Mouse (Mus musculus): Measurements from ENCODE around the gene Trap1. TPM values are rescaled to one million over a fixed set of nuclear protein-coding genes. Genes with fewer than 3 reads are reported as not detected.
"Not testable (repeated sequence)": the region's sequence is repeated elsewhere in the genome, so short reads cannot be mapped to it uniquely, and the experiment has no call there.

The Trap1 gene
- total and polyA plus RNA-seq, 3 experiments = 111 to 413 (median 134) TPM

- DNase-seq (ENCODE audit: low spot score) (no peak), ATAC-seq (ENCODE audit: extremely low read depth, insufficient number of reproducible peaks, low FRiP score, poor library complexity, severe bottlenecking) (no peak)
- H3K9me3 ChIP-seq (replicated peaks) = no peaks in the 10 kb centered on the region
- H3K4me3 ChIP-seq (ENCODE audit: low read depth, low read length) = no peak overlapping the region
- peaks cover 89% of the 10 kb centered on the region for H3K36me3 ChIP-seq (replicated peaks)
- no peaks in the 10 kb centered on the region for H3K4me1 ChIP-seq (ENCODE audit: insufficient read depth, low read depth, low read length)
- no peaks in the 10 kb centered on the region for H3K27me3 ChIP-seq (ENCODE audit: insufficient read depth, low read length)
- no peak for TF ChIP-seq CTCF (IDR thresholded peaks at IDR 0.05; ENCODE audit: low read depth, low read length)
- TF ChIP-seq TAL1 (conservative IDR thresholded peaks at IDR 0.05; ENCODE audit: low read depth, low read length) = no peak
- TF ChIP-seq POLR2AphosphoS5 (IDR thresholded peaks at IDR 0.05; ENCODE audit: insufficient replicate concordance, low read depth, low read length) = no peak
- TF ChIP-seq GATA2 (IDR thresholded peaks at IDR 0.05; ENCODE audit: borderline replicate concordance, low read depth, low read length) = no peak
- TF ChIP-seq GATA1 (IDR thresholded peaks at IDR 0.05; ENCODE audit: borderline replicate concordance, low read length) = no peak
Observed at GRCm38 (mm10) chr16:4087214-4087913, 9.7 kb upstream of the Trap1 start.

- H3K36me3 ChIP-seq (replicated peaks) = peaks cover 84% of the 10 kb centered on the region
- H3K4me3 ChIP-seq (ENCODE audit: low read depth, low read length) = no peak overlapping the region
- no peaks in the 10 kb centered on the region for H3K9me3 ChIP-seq (replicated peaks)
- no peak for ATAC-seq (ENCODE audit: extremely low read depth, insufficient number of reproducible peaks, low FRiP score, poor library complexity, severe bottlenecking)
- no peaks in the 10 kb centered on the region for H3K4me1 ChIP-seq (ENCODE audit: insufficient read depth, low read depth, low read length)
- TF ChIP-seq GATA2 (IDR thresholded peaks at IDR 0.05; ENCODE audit: borderline replicate concordance, low read depth, low read length) = no peak
- TF ChIP-seq POLR2AphosphoS5 (IDR thresholded peaks at IDR 0.05; ENCODE audit: insufficient replicate concordance, low read depth, low read length) = no peak
- TF ChIP-seq CTCF (IDR thresholded peaks at IDR 0.05; ENCODE audit: low read depth, low read length) = no peak
- no peak for TF ChIP-seq GATA1 (IDR thresholded peaks at IDR 0.05; ENCODE audit: borderline replicate concordance, low read length)
- TF ChIP-seq TAL1 (conservative IDR thresholded peaks at IDR 0.05; ENCODE audit: low read depth, low read length) = no peak
- H3K27me3 ChIP-seq (ENCODE audit: insufficient read depth, low read length) = no peaks in the 10 kb centered on the region
- no peak for DNase-seq (ENCODE audit: low spot score)
Observed at GRCm38 (mm10) chr16:4085851-4086387, 8.3 kb upstream of the Trap1 start.

GRCm38 (mm10) chr16:4085051-4085450 lies 7.4 kb upstream of the Trap1 start:
- peaks cover 75% of the 10 kb centered on the region for H3K36me3 ChIP-seq (replicated peaks)
- DNase-seq (ENCODE audit: low spot score) = no peak
- ATAC-seq (ENCODE audit: extremely low read depth, insufficient number of reproducible peaks, low FRiP score, poor library complexity, severe bottlenecking) = no peak
- TF ChIP-seq TAL1 (conservative IDR thresholded peaks at IDR 0.05; ENCODE audit: low read depth, low read length) (no peak), POLR2AphosphoS5 (IDR thresholded peaks at IDR 0.05; ENCODE audit: insufficient replicate concordance, low read depth, low read length) (no peak), GATA1 (IDR thresholded peaks at IDR 0.05; ENCODE audit: borderline replicate concordance, low read length) (no peak), CTCF (IDR thresholded peaks at IDR 0.05; ENCODE audit: low read depth, low read length) (no peak), GATA2 (IDR thresholded peaks at IDR 0.05; ENCODE audit: borderline replicate concordance, low read depth, low read length) (no peak)
- no peaks in the 10 kb centered on the region for H3K4me1 ChIP-seq (ENCODE audit: insufficient read depth, low read depth, low read length)
- H3K9me3 ChIP-seq (replicated peaks) = no peaks in the 10 kb centered on the region
- H3K27me3 ChIP-seq (ENCODE audit: insufficient read depth, low read length) = no peaks in the 10 kb centered on the region
- H3K4me3 ChIP-seq (ENCODE audit: low read depth, low read length) = no peak overlapping the region

- not testable (repeated sequence) for H3K9me3 ChIP-seq (replicated peaks); H3K27me3 ChIP-seq (ENCODE audit: insufficient read depth, low read length); DNase-seq (ENCODE audit: low spot score); H3K4me3 ChIP-seq (ENCODE audit: low read depth, low read length); ATAC-seq (ENCODE audit: extremely low read depth, insufficient number of reproducible peaks, low FRiP score, poor library complexity, severe bottlenecking)
- H3K36me3 ChIP-seq (replicated peaks) = peaks cover 38% of the 10 kb centered on the region
- peaks cover 17% of the 10 kb centered on the region for H3K4me1 ChIP-seq (ENCODE audit: insufficient read depth, low read depth, low read length)
Observed at GRCm38 (mm10) chr16:4080419-4080818, 2.8 kb upstream of the Trap1 start.

- H3K36me3 ChIP-seq (replicated peaks) = peaks cover 35% of the 10 kb centered on the region
- H3K27me3 ChIP-seq (ENCODE audit: insufficient read depth, low read length) = no peaks in the 10 kb centered on the region
- H3K4me3 ChIP-seq (ENCODE audit: low read depth, low read length) = no peak overlapping the region
- DNase-seq (ENCODE audit: low spot score) = no peak
- no peaks in the 10 kb centered on the region for H3K9me3 ChIP-seq (replicated peaks)
- TF ChIP-seq GATA1 (IDR thresholded peaks at IDR 0.05; ENCODE audit: borderline replicate concordance, low read length) = no peak
- no peak for TF ChIP-seq TAL1 (conservative IDR thresholded peaks at IDR 0.05; ENCODE audit: low read depth, low read length)
- no peak for TF ChIP-seq GATA2 (IDR thresholded peaks at IDR 0.05; ENCODE audit: borderline replicate concordance, low read depth, low read length)
- TF ChIP-seq POLR2AphosphoS5 (IDR thresholded peaks at IDR 0.05; ENCODE audit: insufficient replicate concordance, low read depth, low read length) = no peak
- TF ChIP-seq CTCF (IDR thresholded peaks at IDR 0.05; ENCODE audit: low read depth, low read length) = no peak
- H3K4me1 ChIP-seq (ENCODE audit: insufficient read depth, low read depth, low read length) = peaks cover 24% of the 10 kb centered on the region
- ATAC-seq (ENCODE audit: extremely low read depth, insufficient number of reproducible peaks, low FRiP score, poor library complexity, severe bottlenecking) = no peak
Observed at GRCm38 (mm10) chr16:4079656-4080055, 2.0 kb upstream of the Trap1 start.

GRCm38 (mm10) chr16:4078302-4078701 lies 675 bp upstream of the Trap1 start:
- not testable (repeated sequence) for H3K9me3 ChIP-seq (replicated peaks); ATAC-seq (ENCODE audit: extremely low read depth, insufficient number of reproducible peaks, low FRiP score, poor library complexity, severe bottlenecking); DNase-seq (ENCODE audit: low spot score); H3K27me3 ChIP-seq (ENCODE audit: insufficient read depth, low read length); H3K4me3 ChIP-seq (ENCODE audit: low read depth, low read length)
- peaks cover 37% of the 10 kb centered on the region for H3K36me3 ChIP-seq (replicated peaks)
- H3K4me1 ChIP-seq (ENCODE audit: insufficient read depth, low read depth, low read length) = peaks cover 35% of the 10 kb centered on the region

- Histone ChIP-seq H3K9me3 (replicated peaks) (no peaks in the 10 kb centered on the region), H3K36me3 (replicated peaks) (peaks cover 41% of the 10 kb centered on the region), H3K4me1 (ENCODE audit: insufficient read depth, low read depth, low read length) (peaks cover 35% of the 10 kb centered on the region), H3K27me3 (ENCODE audit: insufficient read depth, low read length) (no peaks in the 10 kb centered on the region), H3K4me3 (ENCODE audit: low read depth, low read length) (peak overlapping the region; percentile 56; the same call in 1 of the 2 replicates)
- DNase-seq (ENCODE audit: low spot score) = peak; percentile 15
- TF ChIP-seq POLR2AphosphoS5 (IDR thresholded peaks at IDR 0.05; ENCODE audit: insufficient replicate concordance, low read depth, low read length) (no peak), GATA2 (IDR thresholded peaks at IDR 0.05; ENCODE audit: borderline replicate concordance, low read depth, low read length) (no peak), TAL1 (conservative IDR thresholded peaks at IDR 0.05; ENCODE audit: low read depth, low read length) (no peak), GATA1 (IDR thresholded peaks at IDR 0.05; ENCODE audit: borderline replicate concordance, low read length) (no peak), CTCF (IDR thresholded peaks at IDR 0.05; ENCODE audit: low read depth, low read length) (no peak)
- ATAC-seq (ENCODE audit: extremely low read depth, insufficient number of reproducible peaks, low FRiP score, poor library complexity, severe bottlenecking) = peak; percentile 62
Observed at GRCm38 (mm10) chr16:4074836-4075235, 2.8 kb downstream of the Trap1 start.
